Comparison of ENCODE assay signal across 8 mouse cellular contexts in the genomic region with DNA sequence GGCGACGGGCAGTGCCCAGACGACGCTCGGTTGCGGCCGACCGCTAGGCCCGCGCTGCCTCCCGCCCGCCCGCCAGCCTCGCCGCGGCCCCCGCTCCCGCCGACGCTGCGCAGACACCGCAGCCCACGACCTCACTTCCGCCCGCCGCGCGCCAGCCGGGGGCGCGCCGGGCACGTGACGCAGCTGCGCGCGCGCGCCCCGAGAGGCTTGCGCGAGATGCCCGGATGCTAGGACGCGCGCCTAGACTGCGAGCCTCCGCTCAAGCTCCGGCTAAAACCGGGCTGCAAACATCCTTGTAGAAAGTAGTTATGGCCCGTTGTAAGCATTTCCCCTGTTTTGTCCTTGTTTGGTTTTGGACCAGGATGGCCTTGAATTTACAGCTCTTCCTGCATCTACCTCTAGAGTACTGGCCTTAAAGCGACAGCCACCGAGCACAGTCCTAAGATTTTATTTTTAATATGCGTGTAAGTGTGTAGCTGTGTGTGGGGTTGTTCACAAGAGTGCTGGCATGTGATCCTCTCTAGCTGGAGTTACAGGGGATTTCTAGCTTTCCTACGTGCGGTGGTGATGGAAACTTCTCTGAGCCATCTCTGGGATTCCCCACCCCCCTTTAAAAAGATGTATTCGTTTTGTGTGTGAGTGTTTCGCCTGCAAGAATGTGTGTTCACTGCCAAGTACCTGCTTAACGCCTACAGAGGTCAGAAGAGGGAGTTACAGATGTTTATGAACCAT. TPM values are rescaled to one million over a fixed set of nuclear protein-coding genes. Genes with fewer than 3 reads are reported as not detected.
A peak's percentile ranks its signal among the peaks of the same experiment; 100 is the strongest.
DNase-seq lines count a peak whose midpoint lies in the region; ATAC-seq lines count a peak whose summit lies in the region.

A gene (minus strand): TSS at position 179 of the 732 bp plus-strand sequence.

- ATAC-seq in erythroid progenitor cell, adult 5-6 weeks (replicated peaks; ENCODE audit: low FRiP score, poor library complexity, severe bottlenecking), result peak; percentile 82
- ATAC-seq in heart, embryonic 13.5 days (ENCODE audit: extremely low read depth, insufficient number of reproducible peaks, low FRiP score, low TSS enrichment), result peak; percentile 75; the same call in 1 of the 2 replicates
- ATAC-seq in liver, embryonic 12.5 days, result peak; percentile 89
- ATAC-seq in stomach, embryonic 15.5 days (ENCODE audit: insufficient read depth, low FRiP score, low read depth), result peak; percentile 88

- DNase-seq in CD4-positive helper T cell, adult 2 months (ENCODE audit: low read depth, low spot score), result peak; percentile 93
- peak; percentile 76 for DNase-seq in brain, embryonic 18.5 days (ENCODE audit: low read depth, low spot score)
- peak; percentile 94 for DNase-seq in kidney, postnatal 10 days
- peak; percentile 80 to 87 for DNase-seq in natural killer cell, adult 2 months (ENCODE audit: low spot score in 2 of 2)

- peak within 1 kb of the TSS; percentile 83 for H3K4me2 ChIP-seq in heart, embryonic 13.5 days
- H3K4me2 ChIP-seq in liver, embryonic 12.5 days, result peak within 1 kb of the TSS; percentile 88
- peak within 1 kb of the TSS; percentile 63 for H3K4me2 ChIP-seq in stomach, embryonic 15.5 days

- H3K36me3 ChIP-seq in heart, embryonic 13.5 days, result no peaks in the 10 kb centered on the region
- H3K36me3 ChIP-seq in liver, embryonic 12.5 days, result 0 out of 2 replicates have a peak, but pooled peaks cover 2% of the 10 kb centered on the region
- H3K36me3 ChIP-seq in stomach, embryonic 15.5 days, result no peaks in the 10 kb centered on the region

- peak within 1 kb of the TSS; percentile 96 for H3K9ac ChIP-seq in heart, embryonic 13.5 days
- peak within 1 kb of the TSS; percentile 87 for H3K9ac ChIP-seq in liver, embryonic 12.5 days
- peak within 1 kb of the TSS; percentile 89 for H3K9ac ChIP-seq in stomach, embryonic 15.5 days

- H3K4me3 ChIP-seq in heart, embryonic 13.5 days, result peak within 1 kb of the TSS; percentile 91
- peak within 1 kb of the TSS; percentile 80 for H3K4me3 ChIP-seq in liver, embryonic 12.5 days
- peak within 1 kb of the TSS; percentile 85 for H3K4me3 ChIP-seq in stomach, embryonic 15.5 days (replicated peaks)

- no peaks in the 10 kb centered on the region for H3K9me3 ChIP-seq in heart, embryonic 13.5 days
- no peaks in the 10 kb centered on the region for H3K9me3 ChIP-seq in liver, embryonic 12.5 days (replicated peaks)
- H3K9me3 ChIP-seq in stomach, embryonic 15.5 days, result no peaks in the 10 kb centered on the region

- 1% methylated on average over 49 of the region's 59 CpGs for WGBS in heart, embryonic 13.5 days
- 1% methylated on average over 54 of the region's 59 CpGs for WGBS in liver, embryonic 12.5 days (ENCODE audit: insufficient replicate concordance)
- WGBS in stomach, embryonic 15.5 days, result under 1% methylated on average over 50 of the region's 59 CpGs

- H3K27ac ChIP-seq in heart, embryonic 13.5 days (replicated peaks), result peak within 1 kb of the TSS; percentile 98
- H3K27ac ChIP-seq in liver, embryonic 12.5 days, result peak within 1 kb of the TSS; percentile 90
- H3K27ac ChIP-seq in stomach, embryonic 15.5 days, result peak within 1 kb of the TSS; percentile 98

- H3K4me1 ChIP-seq in heart, embryonic 13.5 days, result peaks cover 40% of the 10 kb centered on the region
- peaks cover 46% of the 10 kb centered on the region for H3K4me1 ChIP-seq in liver, embryonic 12.5 days
- peaks cover 21% of the 10 kb centered on the region for H3K4me1 ChIP-seq in stomach, embryonic 15.5 days

- no peaks in the 10 kb centered on the region for H3K27me3 ChIP-seq in heart, embryonic 13.5 days (replicated peaks)
- no peaks in the 10 kb centered on the region for H3K27me3 ChIP-seq in liver, embryonic 12.5 days (replicated peaks)
- no peaks in the 10 kb centered on the region for H3K27me3 ChIP-seq in stomach, embryonic 15.5 days (replicated peaks)

RNA-seq across cellular contexts. Expression of the gene that starts here (rescaled TPM):
- total RNA-seq in erythroid progenitor cell, adult 5-6 weeks (2015; ENCODE audit: low replicate concordance), result 13.0 and 22.7 TPM in 2 replicates
- 21.2 and 33.5 TPM in 2 replicates for total RNA-seq in erythroid progenitor cell, adult 5-6 weeks (2017; ENCODE audit: low replicate concordance)
- polyA plus RNA-seq in heart, embryonic 13.5 days (2015; fragmentation: Nextera tagmentation; extraction: Ambion mirVana), result 43.7 and 44.2 TPM in 2 replicates
- polyA plus RNA-seq in liver, embryonic 12.5 days (2016; fragmentation: Nextera tagmentation; extraction: Ambion mirVana), result 32.6 and 35.1 TPM in 2 replicates
- 62.4 and 66.0 TPM in 2 replicates for polyA plus RNA-seq in stomach, embryonic 15.5 days (2015; fragmentation: Nextera tagmentation; extraction: Ambion mirVana)

Comparison
In these comparisons a context has a peak if more than half of its experiments do, and no peak if none do; other contexts are left out.
1. Peak in every context shown above with its lines: DNase-seq, ATAC-seq, H3K4me3 ChIP-seq and H3K27ac ChIP-seq.